Mouse (Mus musculus) retina, postnatal 7 days (tissue): ENCODE results near the gene Ptcd2.
"Not testable (repeated sequence)": the region's sequence is repeated elsewhere in the genome, so short reads cannot be mapped to it uniquely, and the experiment has no call there.

ENCODE experiments used
- DNase-seq: peaks from one replicate; pipeline ENCODE4 v3.0.0-alpha.2; 2012; ENCODE audit warnings: low read depth, low spot score

Ptcd2 gene

GRCm38 (mm10) chr13:99355861-99356260 lies 11.4 kb upstream of the Ptcd2 start:
- no peak for DNase-seq

DNA sequence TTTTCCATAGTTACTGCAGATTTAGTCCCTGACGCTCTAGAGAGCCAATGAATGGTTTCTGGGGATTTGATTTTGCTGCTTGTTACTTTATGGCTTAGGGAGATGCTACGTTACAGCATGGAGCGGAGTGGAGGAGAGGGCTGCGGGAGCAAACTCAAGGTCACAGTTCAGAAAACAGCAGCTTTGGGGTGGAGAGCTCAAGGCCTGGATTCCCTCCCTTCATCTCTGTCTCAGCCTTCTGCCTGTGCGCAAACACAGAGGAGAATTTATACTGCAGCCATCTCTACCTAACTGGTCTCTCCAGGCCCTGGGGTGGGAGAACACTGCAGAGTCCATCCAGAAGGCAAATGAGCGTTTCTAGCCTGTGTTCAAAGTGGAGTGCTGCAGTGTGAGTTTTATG lies 10.6 kb upstream of the Ptcd2 start:
- DNase-seq = no peak

GRCm38 (mm10) chr13:99353490-99353851 lies 9.0 kb upstream of the Ptcd2 start:
- DNase-seq = peak; percentile 43

DNA sequence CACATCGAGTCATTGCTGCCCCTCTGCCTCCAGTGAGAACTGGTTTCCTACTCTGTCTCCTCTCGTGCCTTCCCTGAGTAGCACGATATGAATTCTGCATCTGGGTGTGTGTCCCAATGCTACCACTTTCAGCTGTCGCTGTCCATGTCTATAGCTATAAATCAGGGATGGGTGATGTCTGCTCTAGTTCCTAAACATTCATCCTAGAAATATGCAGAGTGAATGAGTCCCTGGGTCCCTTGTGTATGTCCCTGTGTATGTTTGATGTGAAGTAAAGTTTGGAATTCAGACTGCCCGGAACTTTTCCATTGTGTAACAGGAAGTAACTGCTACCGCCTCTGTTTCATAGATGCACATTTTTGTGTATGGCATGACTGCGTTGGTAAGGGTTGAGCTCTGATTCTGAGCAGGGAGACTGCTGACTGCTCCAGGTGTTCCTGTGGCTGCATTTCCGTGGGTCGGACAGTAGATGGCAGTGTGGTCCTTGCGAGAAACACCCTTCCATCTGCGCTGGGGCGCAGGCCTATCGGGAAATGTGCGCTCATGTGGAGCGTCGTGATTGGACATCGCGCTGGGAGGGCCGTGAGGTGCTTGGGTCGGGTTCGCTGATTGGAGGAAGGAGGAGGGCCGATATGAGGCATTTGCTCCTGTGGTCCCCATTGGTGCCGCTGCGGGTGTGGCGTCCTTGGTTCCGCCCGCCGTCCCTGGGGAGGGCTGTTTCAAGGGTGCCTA lies 8.4 kb upstream of the Ptcd2 start:
- DNase-seq = peak; percentile 92

DNA sequence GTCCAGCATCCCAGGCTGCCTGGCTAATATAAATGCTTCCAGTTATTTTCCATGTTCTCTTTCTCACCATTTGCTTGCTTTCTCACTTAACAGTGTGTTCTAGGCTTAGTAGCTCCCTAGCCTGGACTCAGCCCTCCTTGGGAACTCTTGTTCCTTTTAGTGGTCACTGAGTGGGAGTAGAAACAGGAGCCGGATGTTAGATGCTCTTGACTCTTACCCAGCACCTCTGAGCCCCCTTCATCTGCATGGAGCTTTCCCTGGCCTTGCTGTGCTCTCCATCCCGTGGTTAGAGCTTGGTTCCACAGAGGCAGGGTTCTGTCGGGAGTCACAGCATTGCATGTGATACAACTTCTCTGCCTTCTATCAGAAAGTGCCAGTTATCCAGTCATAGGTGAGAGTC lies 7.1 kb upstream of the Ptcd2 start:
- DNase-seq = no peak

DNA sequence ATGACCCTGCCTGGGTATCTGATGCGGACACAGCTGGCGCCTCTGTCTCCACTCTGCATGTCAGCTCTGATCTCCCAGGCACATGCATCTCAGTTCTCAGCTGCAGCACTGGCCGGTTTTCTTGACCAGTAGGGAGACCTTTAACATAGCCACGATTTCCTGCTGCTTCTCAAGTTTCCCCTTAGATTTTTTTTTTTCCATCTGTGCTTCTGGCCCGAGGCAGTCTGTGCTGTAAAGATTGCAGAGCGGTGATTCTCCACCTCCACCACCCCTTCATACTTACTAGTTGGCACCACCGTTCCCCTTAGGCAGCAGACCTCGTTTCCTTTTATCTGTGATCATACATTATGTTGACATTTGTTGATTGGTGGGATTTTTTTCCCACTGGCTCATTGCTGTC lies 6.7 kb upstream of the Ptcd2 start:
- DNase-seq = no peak

GRCm38 (mm10) chr13:99350009-99350408 lies 5.5 kb upstream of the Ptcd2 start:
- DNase-seq = no peak

GRCm38 (mm10) chr13:99343876-99344598 lies 468 bp downstream of the Ptcd2 start:
- no peak for DNase-seq

- no peak for DNase-seq
Measured at GRCm38 (mm10) chr13:99341504-99341903, 3.0 kb downstream of the Ptcd2 start.

DNA sequence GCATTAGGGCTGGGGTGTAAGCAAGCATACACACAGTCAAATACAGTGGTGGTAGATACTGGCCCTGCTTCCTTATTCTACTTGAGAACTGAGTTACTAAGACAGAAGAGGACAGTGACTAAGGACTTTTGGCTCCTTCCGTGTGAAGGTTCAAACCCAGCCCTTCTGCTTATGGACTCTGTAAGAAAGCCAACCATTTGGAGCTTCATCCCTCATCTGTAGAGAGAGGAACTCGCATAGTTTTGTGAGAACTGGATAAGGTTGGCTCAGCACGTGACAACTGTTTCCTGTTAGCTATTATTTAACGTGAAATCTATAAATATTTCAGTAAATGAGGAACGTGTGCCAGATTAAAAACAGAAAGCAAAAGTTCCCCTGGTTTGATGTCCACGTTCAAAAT lies 7.0 kb downstream of the Ptcd2 start:
- DNase-seq = no peak

DNA sequence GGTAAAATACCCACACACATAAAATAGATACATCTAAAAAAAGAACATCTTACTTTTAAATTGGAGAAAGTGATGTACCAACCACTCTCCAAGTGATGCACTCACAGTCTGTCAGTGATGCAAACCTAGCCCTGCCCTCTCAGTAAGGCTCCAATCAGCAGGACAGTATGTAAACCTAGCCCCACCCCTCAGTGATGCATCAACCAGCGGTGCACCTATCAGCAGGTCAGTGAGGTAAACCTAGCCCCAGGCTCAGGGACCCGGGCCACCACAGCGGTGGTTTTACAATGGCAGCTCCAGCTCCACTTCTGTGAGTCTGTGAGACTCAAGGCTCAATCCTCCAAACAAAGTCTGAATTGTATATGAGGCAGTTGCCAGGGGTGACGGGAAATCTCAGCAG lies 13.2 kb downstream of the Ptcd2 start:
- no peak for DNase-seq

DNA sequence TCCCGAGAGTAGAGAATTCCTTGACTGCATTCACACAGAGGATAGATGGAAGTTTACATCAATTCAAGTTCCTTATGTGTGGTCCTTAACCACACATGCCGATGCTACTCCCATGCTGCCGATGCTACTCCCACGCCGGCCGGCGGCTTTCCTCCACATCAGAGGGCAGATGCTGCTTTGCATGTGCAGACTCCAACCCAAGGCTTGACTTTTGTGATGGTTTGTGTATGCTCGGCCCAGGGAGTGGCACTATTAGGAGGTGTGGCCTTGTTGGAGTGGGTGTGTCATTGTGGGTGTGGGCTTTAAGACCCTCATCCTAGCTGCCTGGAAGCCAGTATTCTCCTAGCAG lies 20.2 kb downstream of the Ptcd2 start:
- not testable (repeated sequence) for DNase-seq

GRCm38 (mm10) chr13:99323632-99324336 lies 20.7 kb downstream of the Ptcd2 start:
- DNase-seq = no peak

DNA sequence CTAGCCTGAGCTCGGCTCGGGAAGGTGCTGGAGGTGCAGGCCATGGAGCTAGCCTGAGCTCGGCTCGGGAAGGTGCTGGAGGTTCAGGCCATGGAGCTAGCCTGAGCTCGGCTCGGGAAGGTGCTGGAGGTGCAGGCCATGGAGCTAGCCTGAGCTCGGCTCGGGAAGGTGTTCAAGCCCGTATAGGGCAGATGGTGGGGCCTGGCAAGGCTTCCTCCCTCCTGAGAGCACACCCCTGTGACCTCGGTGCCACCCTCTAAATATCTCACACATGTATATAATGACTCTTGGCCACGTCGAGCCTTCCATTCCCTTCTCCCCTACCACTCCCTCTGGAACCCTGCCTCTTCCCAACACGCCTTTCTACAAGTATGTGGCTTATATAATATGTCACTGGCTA lies 21.6 kb downstream of the Ptcd2 start:
- not testable (repeated sequence) for DNase-seq

DNA sequence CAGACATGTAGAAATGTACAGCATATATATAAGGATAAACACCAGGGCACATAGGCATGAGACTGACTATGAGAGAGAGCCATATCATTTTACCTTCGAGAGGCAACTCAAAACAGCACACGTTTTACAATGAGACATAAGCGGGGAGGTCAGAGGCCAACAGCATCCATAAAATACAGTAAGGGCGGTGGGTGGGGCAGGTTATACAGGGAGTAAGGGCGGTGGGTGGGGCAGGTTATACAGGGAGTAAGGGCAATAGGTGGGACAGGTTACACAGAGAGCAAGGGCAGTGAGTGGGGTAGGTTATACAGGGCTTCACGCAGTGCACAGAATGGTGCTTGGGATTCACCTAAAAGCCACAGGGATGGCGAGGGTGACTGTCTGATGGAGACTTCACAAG lies 24.1 kb downstream of the Ptcd2 start:
- no peak for DNase-seq

- no peak for DNase-seq
Measured at GRCm38 (mm10) chr13:99317058-99317457, 27.4 kb downstream of the Ptcd2 start.

- no peak for DNase-seq
Measured at GRCm38 (mm10) chr13:99316366-99316765, 28.1 kb downstream of the Ptcd2 start.

GRCm38 (mm10) chr13:99314657-99315181 lies 29.8 kb downstream of the Ptcd2 start:
- no peak for DNase-seq

DNA sequence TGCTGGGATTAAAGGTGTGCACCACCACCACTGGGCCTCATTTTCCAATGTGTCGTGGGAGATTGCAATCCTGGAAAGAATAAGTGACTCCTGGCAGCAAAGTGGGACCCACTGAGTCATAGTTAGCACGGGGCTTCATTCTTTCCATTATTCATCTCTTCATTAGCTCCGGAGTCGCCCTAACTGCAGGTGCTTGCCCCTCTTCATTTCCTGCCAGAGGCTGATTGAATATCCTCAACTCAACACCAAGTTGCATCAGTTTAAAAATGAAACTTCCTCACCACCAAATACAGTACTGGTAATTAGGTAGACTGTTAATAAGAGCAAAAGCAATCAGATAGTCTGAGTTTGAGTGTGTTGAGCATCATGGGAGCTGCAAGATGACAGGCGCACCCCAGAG lies 30.4 kb downstream of the Ptcd2 start:
- DNase-seq = no peak

DNA sequence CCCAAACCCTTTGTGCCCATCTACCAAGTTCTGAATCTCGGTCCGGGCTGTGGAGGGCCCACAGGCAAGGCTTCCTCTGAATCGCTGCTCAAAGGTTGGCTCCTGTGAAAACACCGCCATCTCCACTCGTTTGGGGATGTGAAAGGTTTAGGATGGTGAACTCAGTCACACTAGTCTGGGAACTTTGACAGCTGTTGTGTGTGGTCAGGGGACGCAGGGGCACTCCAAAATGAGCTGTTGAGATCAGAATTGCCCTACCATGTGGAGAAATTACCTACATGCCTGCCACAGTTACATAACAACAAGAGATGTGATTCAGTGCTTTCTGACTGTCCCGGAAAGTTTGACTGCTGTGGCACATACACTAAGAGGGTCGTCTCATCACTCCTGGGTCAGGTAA lies 36.1 kb downstream of the Ptcd2 start:
- DNase-seq = no peak

DNA sequence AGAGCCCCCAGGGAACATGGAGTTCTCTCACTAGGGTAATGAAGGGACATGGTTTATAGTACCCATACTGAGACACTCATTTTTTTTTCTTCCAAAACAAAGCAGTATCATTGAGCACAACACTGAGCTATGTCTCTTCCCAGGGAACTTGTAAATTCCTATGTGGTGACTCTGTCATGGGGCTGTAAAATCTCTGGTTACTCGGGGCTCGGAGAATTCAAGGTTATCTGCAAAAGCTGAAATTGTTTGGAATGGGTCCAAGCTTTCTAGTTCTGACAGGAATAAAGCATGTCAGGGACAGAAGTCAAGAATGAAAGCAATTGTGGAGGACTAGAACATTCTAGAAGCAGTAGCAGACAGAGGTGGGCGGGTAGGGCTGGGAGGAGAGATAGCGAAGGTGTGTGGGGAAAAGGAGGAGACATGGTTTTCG lies 36.6 kb downstream of the Ptcd2 start:
- DNase-seq = no peak

GRCm38 (mm10) chr13:99306164-99306563 lies 38.3 kb downstream of the Ptcd2 start:
- DNase-seq = no peak

- no peak for DNase-seq
Measured at GRCm38 (mm10) chr13:99305186-99305585, 39.3 kb downstream of the Ptcd2 start.
